Mouse (Mus musculus) embryonic fibroblast, embryonic 13.5 days (primary cell): ENCODE data around the gene Mybpc2.

Source experiments
- CTCF ChIP-seq: IDR thresholded peaks from 2 replicates; pipeline ENCODE4 v1.5.1; 2011; ENCODE audit warnings: mild to moderate bottlenecking, control low read depth, low read length, moderate library complexity, borderline replicate concordance; ENCODE audit not compliant: insufficient read depth
- POLR2A ChIP-seq: IDR thresholded peaks from 2 replicates; pipeline ENCODE4 v1.6.1; 2011; ENCODE audit warnings: low read depth, mild to moderate bottlenecking, control low read depth, low read length, moderate library complexity

DNA sequence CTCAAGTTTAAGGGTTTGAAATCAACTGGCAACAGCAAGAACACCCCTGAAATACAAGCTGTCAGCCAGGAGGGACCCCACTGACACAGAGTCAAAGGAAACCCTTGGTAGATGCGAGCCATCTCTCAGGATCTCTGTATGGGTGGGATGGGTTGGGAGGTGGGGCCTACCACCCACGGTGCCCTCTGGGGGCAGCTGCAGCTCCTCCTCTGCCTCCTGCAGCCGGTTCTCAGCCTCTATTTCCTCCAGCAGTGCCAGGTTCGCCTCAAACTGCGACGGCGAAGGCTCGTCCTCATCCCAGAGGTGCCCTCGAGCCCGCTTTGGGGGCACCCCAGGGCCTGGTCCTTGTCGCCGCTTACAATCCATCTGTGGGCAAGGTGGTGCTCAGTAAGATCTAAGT is 18.6 kb upstream of the Mybpc2 start:
- no peak for TF ChIP-seq POLR2A
- TF ChIP-seq CTCF = no peak
